Comparison of ENCODE assay signal across 10 mouse cellular contexts in the genomic region with DNA sequence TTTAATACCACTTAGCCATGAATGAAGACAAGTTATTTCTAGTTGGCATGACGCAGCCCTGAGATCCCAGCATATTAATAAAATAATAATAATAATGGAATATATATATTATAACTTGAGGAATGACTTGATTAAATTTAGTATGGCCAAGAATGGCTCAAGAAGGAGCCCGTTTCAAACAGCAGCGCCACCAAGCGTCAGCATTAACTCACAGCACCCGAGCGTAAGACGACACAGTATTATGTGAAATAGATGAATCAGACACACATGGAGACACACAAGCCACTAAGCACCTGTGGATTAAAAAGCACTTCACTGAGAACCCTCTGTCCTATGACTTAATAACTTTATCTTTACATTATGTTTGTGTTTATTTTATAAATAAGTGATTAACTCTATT. TPM values are rescaled to one million over a fixed set of nuclear protein-coding genes. Genes with fewer than 3 reads are reported as not detected.
A peak's percentile ranks its signal among the peaks of the same experiment; 100 is the strongest.
DNase-seq lines count a peak whose midpoint lies in the region; ATAC-seq and TF ChIP-seq lines count a peak whose summit lies in the region.
"Had no signal": no experiment of that assay in that cellular context is flagged by ENCODE, and none has a peak within 500 bp of the region (broad histone marks: within the 10 kb centered on the region; RNA-seq: fewer than 3 reads in every experiment).

No protein-coding gene starts in this region.

- no peak overlapping the region for H3K4me3 ChIP-seq in lung, adult 2 months (replicated peaks; ENCODE audit: extremely low read depth, low read depth, low read length)
- no peak overlapping the region for H3K4me3 ChIP-seq in MEL (ENCODE audit: control insufficient read depth in 1 of 2, insufficient read depth in 1 of 2, low read depth in 2 of 2, low read length in 2 of 2)
- H3K4me3 ChIP-seq in liver, embryonic 14.5 days (ENCODE audit: insufficient read depth in 1 of 2, low read depth in 2 of 2, low read length in 2 of 2) = no peak overlapping the region

- TF ChIP-seq POLR2A in lung, adult 2 months (IDR thresholded peaks at IDR 0.05; ENCODE audit: borderline replicate concordance, extremely low read depth, low read depth, low read length) = no peak
- no peak for TF ChIP-seq POLR2A in MEL (IDR thresholded peaks at IDR 0.05; ENCODE audit: control insufficient read depth in 1 of 2, insufficient read depth in 1 of 2, low read depth in 1 of 2, low read length in 2 of 2, poor library complexity in 1 of 2)

- no peaks in the 10 kb centered on the region for H3K4me1 ChIP-seq in lung, adult 2 months (ENCODE audit: control insufficient read depth, insufficient read depth, low read length)
- H3K4me1 ChIP-seq in MEL (ENCODE audit: control insufficient read depth in 1 of 2, insufficient read depth in 2 of 2, low read length in 2 of 2) = peaks cover 0 to 5% of the 10 kb centered on the region in 2 experiments; a peak in 2 of 4 replicates
- H3K4me1 ChIP-seq in liver, embryonic 14.5 days (replicated peaks; ENCODE audit: control insufficient read depth in 2 of 2, insufficient read depth in 2 of 2, low read length in 1 of 2) = no peaks in the 10 kb centered on the region

- H3K9me3 ChIP-seq in MEL (replicated peaks; ENCODE audit: insufficient read depth, low read length) = no peaks in the 10 kb centered on the region
- H3K9me3 ChIP-seq in liver, embryonic 14.5 days (ENCODE audit: control insufficient read depth, low read length) = no peaks in the 10 kb centered on the region

- 61% methylated on average over 7 of the region's 7 CpGs for WGBS in lung, adult 2 months
- WGBS in liver, embryonic 14.5 days (ENCODE audit: insufficient replicate concordance) = 49% methylated on average over 7 of the region's 7 CpGs

- H3K9ac ChIP-seq in MEL (ENCODE audit: control insufficient read depth, low read depth, low read length, poor library complexity, severe bottlenecking) = no peak overlapping the region
- H3K9ac ChIP-seq in liver, embryonic 14.5 days (replicated peaks) = no peak overlapping the region

- no peaks in the 10 kb centered on the region for H3K79me2 ChIP-seq in MEL (ENCODE audit: control insufficient read depth, insufficient read depth, low read length, poor library complexity)

- peaks cover 2% of the 10 kb centered on the region in 2 experiments; a peak in 2 of 4 replicates for H3K36me3 ChIP-seq in MEL (ENCODE audit: control insufficient read depth in 1 of 2, insufficient read depth in 2 of 2, low read length in 2 of 2)
- no peaks in the 10 kb centered on the region for H3K36me3 ChIP-seq in liver, embryonic 14.5 days (replicated peaks; ENCODE audit: control insufficient read depth, insufficient read depth, low read depth)

- intact Hi-C loops in gastrocnemius, postnatal 36 days (cut with DNase I) = no loop called here

- no peak for ATAC-seq in liver, embryonic 14.5 days (ENCODE audit: insufficient read depth)
- ATAC-seq in megakaryocyte-erythroid progenitor cell, adult 5-6 weeks (replicated peaks; ENCODE audit: low FRiP score, low TSS enrichment, poor library complexity, severe bottlenecking) = no peak

- peak; percentile 47 for TF ChIP-seq CTCF in lung, adult 2 months (IDR thresholded peaks at IDR 0.05; ENCODE audit: insufficient read depth, low read length)
- TF ChIP-seq CTCF in MEL (IDR thresholded peaks at IDR 0.05 in 2 of 3, conservative IDR thresholded peaks at IDR 0.05 in 1 of 3; ENCODE audit: control insufficient read depth in 1 of 3, insufficient read depth in 1 of 3, low read depth in 2 of 3, low read length in 3 of 3, poor library complexity in 1 of 3, severe bottlenecking in 1 of 3) = peak; percentile 43 to 83 (median 75)
- TF ChIP-seq CTCF in liver, embryonic 14.5 days (IDR thresholded peaks at IDR 0.05; ENCODE audit: low read depth) = peak; percentile 73

- peak; percentile 5 for DNase-seq in gastrocnemius, adult 18-20 months (ENCODE audit: low spot score)
- no peak for DNase-seq in gastrocnemius, postnatal 36 days
- DNase-seq in lung, adult 2 months = no peak
- DNase-seq in lung, adult 18-20 months = no peak
- DNase-seq in MEL (ENCODE audit: low read depth, low spot score) = peak; percentile 63
- peak in 1 of 3 experiments; percentile 26 for DNase-seq in liver, embryonic 14.5 days (ENCODE audit: low read depth in 3 of 3, low spot score in 3 of 3)
- DNase-seq in right cerebral cortex, postnatal 36 days (ENCODE audit: low spot score in 2 of 2) = no peak

- H3K4me2 ChIP-seq in liver, embryonic 14.5 days (ENCODE audit: low read depth) = no peak overlapping the region

- peak; percentile 82 for TF ChIP-seq RAD21 in MEL (IDR thresholded peaks at IDR 0.05; ENCODE audit: low read depth, low read length)

- H3K27ac ChIP-seq in MEL (ENCODE audit: control insufficient read depth, low read depth, low read length) = no peak overlapping the region
- no peak overlapping the region for H3K27ac ChIP-seq in liver, embryonic 14.5 days

- TF ChIP-seq EP300 in MEL (IDR thresholded peaks at IDR 0.05; ENCODE audit: low read depth in 1 of 2, low read length in 2 of 2) = no peak
- no peak for TF ChIP-seq EP300 in liver, embryonic 14.5 days (IDR thresholded peaks at IDR 0.05; ENCODE audit: low read depth)

- H3K27me3 ChIP-seq in MEL (ENCODE audit: control insufficient read depth in 1 of 2, insufficient read depth in 2 of 2, low read length in 2 of 2) = no peaks in the 10 kb centered on the region
- no peaks in the 10 kb centered on the region for H3K27me3 ChIP-seq in liver, embryonic 14.5 days (ENCODE audit: control insufficient read depth, insufficient read depth, low read length)

TF ChIP-seq in MEL, 35 proteins besides CTCF, POLR2A, EP300 and RAD21:
- TF ChIP-seq MEF2A (IDR thresholded peaks at IDR 0.05; ENCODE audit: extremely low read depth, insufficient replicate concordance, low read depth, low read length, poor library complexity, severe bottlenecking) (no peak), NELFE (IDR thresholded peaks at IDR 0.05; ENCODE audit: low read depth, low read length) (no peak), MAFK (IDR thresholded peaks at IDR 0.05; ENCODE audit: borderline replicate concordance, low read depth, low read length) (no peak), BHLHE40 (IDR thresholded peaks at IDR 0.05; ENCODE audit: borderline replicate concordance, low read depth, low read length) (no peak), SMC3 (IDR thresholded peaks at IDR 0.05; ENCODE audit: low read depth, low read length) (peak; percentile 83), MYB (IDR thresholded peaks at IDR 0.05; ENCODE audit: low read depth, low read length) (no peak), GABPA (IDR thresholded peaks at IDR 0.05; ENCODE audit: low read depth, low read length) (no peak), RCOR1 (IDR thresholded peaks at IDR 0.05; ENCODE audit: low read depth, low read length) (no peak), ETS1 (IDR thresholded peaks at IDR 0.05; ENCODE audit: low read depth, low read length) (no peak), UBTF (IDR thresholded peaks at IDR 0.05; ENCODE audit: borderline replicate concordance, insufficient read depth, low read depth, low read length) (no peak), ZC3H11A (IDR thresholded peaks at IDR 0.05; ENCODE audit: low read depth, low read length) (peak; percentile 83), ZNF384 (IDR thresholded peaks at IDR 0.05; ENCODE audit: low read depth, low read length) (peak; percentile 31; the same call in 1 of the 2 replicates)

RNA-seq across cellular contexts. Expression of a gene that starts 31.2 kb away (rescaled TPM):
- 1 to 10 TPM; 7.3 to 7.6 TPM for total RNA-seq in gastrocnemius, adult 18-20 months (2021)
- total RNA-seq in gastrocnemius, postnatal 36 days (2021) = 1 to 10 TPM; 5.5 TPM
- polyA plus RNA-seq in lung, adult 2 months (2012; rRNA removed) = 10.8 and 13.6 TPM in 2 replicates
- total RNA-seq in MEL (2012; rRNA removed) = 21.4 and 22.1 TPM in 2 replicates
- 10 to 100 TPM in 1 of 2 experiments, not detected in 1; 27.4 TPM for polyA plus RNA-seq in MEL (2012; ENCODE audit: insufficient read depth in 1 of 2, insufficient read length in 2 of 2, low read depth in 1 of 2, low replicate concordance in 2 of 2, missing spikeins in 1 of 2)
- polyA plus RNA-seq in liver, embryonic 14.5 days (2012; rRNA removed) = 4.0 and 4.3 TPM in 2 replicates
- 9.3 and 11.2 TPM in 2 replicates for polyA plus RNA-seq in liver, embryonic 14.5 days (2014; fragmentation: Nextera tagmentation; extraction: Ambion mirVana)
- 11.8 and 12.8 TPM in 2 replicates for total RNA-seq in megakaryocyte-erythroid progenitor cell, adult 5-6 weeks (2014; fragmentation: Nextera tagmentation)
- total RNA-seq in megakaryocyte-erythroid progenitor cell, adult 5-6 weeks (2017) = 20.5 and 22.5 TPM in 2 replicates

RNA-seq across cellular contexts. Expression of a gene that starts 31.9 kb away (rescaled TPM):
- total RNA-seq in gastrocnemius, adult 18-20 months (2021) = not detected
- not detected for total RNA-seq in gastrocnemius, postnatal 36 days (2021)
- 0.38 and 0.56 TPM in 2 replicates for polyA plus RNA-seq in lung, adult 2 months (2012; rRNA removed)
- not detected in 2 replicates for total RNA-seq in MEL (2012; rRNA removed)
- polyA plus RNA-seq in MEL (2012; ENCODE audit: insufficient read depth in 1 of 2, insufficient read length in 2 of 2, low read depth in 1 of 2, low replicate concordance in 2 of 2, missing spikeins in 1 of 2) = under 1 TPM in 1 of 2 experiments, not detected in 1; 0.21 TPM
- not detected in 2 replicates for polyA plus RNA-seq in liver, embryonic 14.5 days (2012; rRNA removed)
- not detected in 2 replicates for polyA plus RNA-seq in liver, embryonic 14.5 days (2014; fragmentation: Nextera tagmentation; extraction: Ambion mirVana)
- total RNA-seq in megakaryocyte-erythroid progenitor cell, adult 5-6 weeks (2014; fragmentation: Nextera tagmentation) = not detected in 2 replicates
- total RNA-seq in megakaryocyte-erythroid progenitor cell, adult 5-6 weeks (2017) = not detected in 2 replicates
- total RNA-seq: heart, postnatal 10 days had no signal
- polyA plus RNA-seq: stomach, embryonic 16.5 days had no signal

Comparison
In these comparisons a context has a peak if more than half of its experiments do, and no peak if none do; other contexts are left out.
1. DNase-seq: peak in gastrocnemius, adult 18-20 months (single experiment) and MEL (single experiment); none in gastrocnemius, postnatal 36 days (0 of 2), lung, adult 2 months (single experiment), lung, adult 18-20 months (0 of 2) and right cerebral cortex, postnatal 36 days (0 of 2).
2. Peak in every context shown above with its lines, with median percentiles within 50 percentile points of each other: CTCF ChIP-seq.